Mouse (Mus musculus): Measurements from ENCODE around the gene Hsp90aa1.
"Not testable (repeated sequence)": the region's sequence is repeated elsewhere in the genome, so short reads cannot be mapped to it uniquely, and the experiment has no call there.

The Hsp90aa1 gene

GRCm38 (mm10) chr12:110702556-110702955 is at the start of gene Hsp90aa1:
TSS of gene Hsp90aa1 (minus strand) at chr12:110702728.
- DNase-seq: no peak

GRCm38 (mm10) chr12:110750770-110751439 is 48.4 kb upstream of the Hsp90aa1 start:
- no peak for DNase-seq

- DNase-seq: peak; percentile 39
These were observed 35.8 kb upstream of the Hsp90aa1 start for GRCm38 (mm10) chr12:110738158-110738921.

- peak; percentile 98 for DNase-seq
These were observed 34.9 kb upstream of the Hsp90aa1 start, which contains the start of gene Wdr20 for GRCm38 (mm10) chr12:110737170-110738157. TSS of gene Wdr20 (plus strand) at chr12:110737944.

- peak; percentile 17 for DNase-seq
These were observed 34.1 kb upstream of the Hsp90aa1 start for GRCm38 (mm10) chr12:110736641-110737040.

GRCm38 (mm10) chr12:110733254-110733653 is 30.7 kb upstream of the Hsp90aa1 start:
- not testable (repeated sequence) for DNase-seq

GRCm38 (mm10) chr12:110726428-110726827 is 23.9 kb upstream of the Hsp90aa1 start:
- DNase-seq: no peak

GRCm38 (mm10) chr12:110725489-110725888 is 23.0 kb upstream of the Hsp90aa1 start:
- no peak for DNase-seq

GRCm38 (mm10) chr12:110725051-110725450 is 22.5 kb upstream of the Hsp90aa1 start:
- no peak for DNase-seq

- DNase-seq: no peak
These were observed 13.5 kb upstream of the Hsp90aa1 start for GRCm38 (mm10) chr12:110716004-110716403.

- no peak for DNase-seq
These were observed 11.7 kb upstream of the Hsp90aa1 start for GRCm38 (mm10) chr12:110714215-110714614.

GRCm38 (mm10) chr12:110713784-110714183 is 11.3 kb upstream of the Hsp90aa1 start:
- no peak for DNase-seq

GRCm38 (mm10) chr12:110711270-110711669 is 8.7 kb upstream of the Hsp90aa1 start:
- DNase-seq: no peak

- no peak for DNase-seq
These were observed 4.9 kb upstream of the Hsp90aa1 start for GRCm38 (mm10) chr12:110707451-110707850.

- peak; percentile 71 for DNase-seq
These were observed 4.1 kb upstream of the Hsp90aa1 start for GRCm38 (mm10) chr12:110706337-110707231.

- DNase-seq: not testable (repeated sequence)
These were observed 2.9 kb upstream of the Hsp90aa1 start for GRCm38 (mm10) chr12:110705419-110705818.

GRCm38 (mm10) chr12:110703682-110704081 is 1.2 kb upstream of the Hsp90aa1 start:
- no peak for DNase-seq

- DNase-seq: peak; percentile 89
These were observed 512 bp upstream of the Hsp90aa1 start for GRCm38 (mm10) chr12:110703008-110703471.

- not testable (repeated sequence) for DNase-seq
These were observed 1.2 kb downstream of the Hsp90aa1 start for GRCm38 (mm10) chr12:110701363-110701762.

- no peak for DNase-seq
These were observed 1.8 kb downstream of the Hsp90aa1 start for GRCm38 (mm10) chr12:110700730-110701129.

- DNase-seq: no peak
These were observed 3.4 kb downstream of the Hsp90aa1 start for GRCm38 (mm10) chr12:110699171-110699547.

Measured in kidney, postnatal 14 days (tissue).